Mouse (Mus musculus) cerebral cortex, adult 2 months (tissue): ENCODE measurements around the gene A3galt2.

ENCODE experiments used
- WGBS: fragments of 180-500 bp; shearing (Covaris S2); methylation state at CpG from one replicate; pipeline ENCODE4 v1.1.7; 2018; 5-methylcytosine and 5-hydroxymethylcytosine counted together

Gene A3galt2

GRCm38 (mm10) chr4:128755900-128756299, 736 bp downstream of the A3galt2 start:
- whole genome bisulfite sequencing: 45% methylated on average over 7 of the region's 7 CpGs

GRCm38 (mm10) chr4:128759214-128759613, 4.0 kb downstream of the A3galt2 start:
- 82% methylated on average over 5 of the region's 5 CpGs for WGBS

DNA sequence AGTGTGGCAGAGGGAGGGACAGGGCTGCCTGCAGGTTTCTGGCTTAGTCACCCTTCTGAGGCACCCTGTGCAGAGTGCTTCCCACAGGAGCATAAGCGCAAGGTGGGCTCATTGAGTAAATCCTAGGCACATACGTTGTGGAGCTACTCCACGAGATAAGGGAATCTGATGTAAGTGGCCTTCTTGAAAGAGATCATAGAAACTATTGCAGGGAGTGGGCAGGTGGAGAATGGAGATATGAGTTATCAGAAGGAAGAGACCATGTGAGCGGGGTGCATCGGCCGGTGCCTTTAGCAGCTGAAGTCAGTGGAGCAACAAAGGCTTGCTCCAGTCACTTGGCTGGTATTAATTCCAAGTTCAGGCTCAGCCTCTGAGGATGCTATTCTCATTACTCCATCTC, 4.9 kb downstream of the A3galt2 start:
- 94% methylated on average over 6 of the region's 6 CpGs for WGBS

DNA sequence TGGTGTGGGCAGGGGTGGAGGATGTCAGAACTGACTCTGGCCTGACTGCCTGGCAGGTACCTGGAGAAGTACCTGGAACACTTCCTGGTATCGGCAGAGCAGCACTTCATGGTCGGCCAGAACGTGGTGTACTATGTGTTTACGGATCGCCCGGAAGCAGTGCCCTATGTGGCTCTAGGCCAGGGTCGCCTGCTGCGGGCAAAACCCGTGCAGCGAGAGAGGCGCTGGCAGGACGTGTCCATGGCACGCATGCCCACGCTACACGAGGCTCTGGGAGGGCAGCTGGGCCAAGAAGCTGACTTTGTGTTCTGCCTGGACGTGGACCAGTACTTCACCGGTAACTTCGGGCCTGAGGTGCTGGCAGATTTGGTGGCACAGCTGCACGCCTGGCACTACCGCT, 11.8 kb downstream of the A3galt2 start:
- WGBS: 91% methylated on average over 20 of the region's 20 CpGs

GRCm38 (mm10) chr4:128768120-128768519, 13.0 kb downstream of the A3galt2 start:
- 68% methylated on average over 13 of the region's 13 CpGs for WGBS

DNA sequence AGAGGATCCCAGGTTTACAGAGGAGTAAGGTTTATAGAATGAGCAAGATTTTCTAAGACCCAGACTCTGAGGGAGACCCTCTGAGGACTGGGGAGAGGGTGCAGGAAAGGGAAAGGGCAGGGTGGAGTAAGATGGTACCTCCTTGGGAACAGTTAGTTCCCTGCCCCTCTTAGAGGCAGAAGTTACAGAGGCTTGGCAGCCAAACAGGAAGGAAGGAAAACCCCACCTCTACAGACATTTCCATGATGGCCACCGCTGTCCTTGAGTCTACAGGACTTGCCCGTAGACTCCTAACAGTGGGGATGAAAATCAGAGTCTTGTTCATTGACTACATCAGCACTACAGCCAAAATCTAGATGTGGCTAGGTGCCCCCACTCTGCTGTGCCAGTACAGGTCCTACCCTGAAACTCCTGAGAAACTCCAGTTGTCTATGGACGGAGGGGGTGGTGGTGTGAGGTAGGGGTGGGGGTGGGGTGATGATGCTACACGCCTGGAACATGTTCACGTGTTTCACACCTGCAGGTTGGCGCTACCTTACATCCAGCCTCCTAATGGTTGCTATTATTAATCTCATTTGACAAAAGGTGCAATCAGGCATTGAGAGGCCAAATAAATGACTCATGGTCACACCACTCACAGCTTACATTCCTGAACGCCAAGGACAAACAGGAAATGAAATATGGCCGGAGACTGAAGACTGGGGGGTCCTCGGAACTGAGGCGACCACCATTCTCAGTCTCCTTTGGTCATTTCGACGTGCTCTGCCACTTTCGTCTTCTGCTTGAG, 14.6 kb downstream of the A3galt2 start:
- 76% methylated on average over 13 of the region's 13 CpGs for WGBS

DNA sequence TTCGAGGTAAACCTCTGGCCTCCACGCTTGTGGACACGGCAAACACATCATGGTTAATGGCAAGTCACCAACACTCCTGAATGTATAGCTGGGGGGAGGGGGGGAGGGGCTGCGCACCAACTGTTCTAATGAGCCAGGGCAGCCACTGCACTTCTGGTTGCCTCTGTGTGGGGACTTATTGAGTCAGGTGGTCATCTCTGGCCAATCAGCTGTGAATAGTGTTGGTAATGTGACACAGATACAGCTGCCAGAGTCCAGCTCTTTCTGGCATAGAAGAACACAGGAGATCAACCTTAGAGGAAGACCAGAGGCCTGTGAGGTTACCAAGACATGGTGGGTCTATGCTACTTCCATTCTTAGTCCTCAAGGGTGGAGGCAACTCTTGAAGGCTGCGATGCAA, 15.5 kb downstream of the A3galt2 start:
- WGBS: 85% methylated on average over 5 of the region's 5 CpGs

- 87% methylated on average over 11 of the region's 11 CpGs for WGBS
Observed at GRCm38 (mm10) chr4:128773820-128774219, 18.7 kb downstream of the A3galt2 start.

DNA sequence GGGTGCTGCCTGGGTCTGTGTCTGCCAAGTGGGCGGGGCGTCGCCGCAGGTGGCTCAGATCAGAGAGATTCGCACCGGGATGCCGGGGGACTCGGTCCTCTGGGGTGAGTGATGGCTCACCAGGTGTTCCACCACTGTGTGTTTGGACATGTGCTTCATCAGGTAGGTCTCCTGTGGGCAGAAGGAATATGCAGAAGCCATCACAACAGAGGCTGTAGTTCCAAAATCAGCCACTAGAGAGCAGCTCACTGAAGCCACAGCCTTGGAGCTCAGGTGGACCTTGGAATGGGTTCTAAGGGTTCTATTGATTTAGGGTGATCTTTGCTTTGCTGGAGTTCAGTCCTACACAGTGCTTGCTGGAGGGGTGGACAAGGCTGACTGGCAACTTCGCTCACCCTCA, 19.3 kb downstream of the A3galt2 start:
- WGBS: 92% methylated on average over 9 of the region's 9 CpGs

DNA sequence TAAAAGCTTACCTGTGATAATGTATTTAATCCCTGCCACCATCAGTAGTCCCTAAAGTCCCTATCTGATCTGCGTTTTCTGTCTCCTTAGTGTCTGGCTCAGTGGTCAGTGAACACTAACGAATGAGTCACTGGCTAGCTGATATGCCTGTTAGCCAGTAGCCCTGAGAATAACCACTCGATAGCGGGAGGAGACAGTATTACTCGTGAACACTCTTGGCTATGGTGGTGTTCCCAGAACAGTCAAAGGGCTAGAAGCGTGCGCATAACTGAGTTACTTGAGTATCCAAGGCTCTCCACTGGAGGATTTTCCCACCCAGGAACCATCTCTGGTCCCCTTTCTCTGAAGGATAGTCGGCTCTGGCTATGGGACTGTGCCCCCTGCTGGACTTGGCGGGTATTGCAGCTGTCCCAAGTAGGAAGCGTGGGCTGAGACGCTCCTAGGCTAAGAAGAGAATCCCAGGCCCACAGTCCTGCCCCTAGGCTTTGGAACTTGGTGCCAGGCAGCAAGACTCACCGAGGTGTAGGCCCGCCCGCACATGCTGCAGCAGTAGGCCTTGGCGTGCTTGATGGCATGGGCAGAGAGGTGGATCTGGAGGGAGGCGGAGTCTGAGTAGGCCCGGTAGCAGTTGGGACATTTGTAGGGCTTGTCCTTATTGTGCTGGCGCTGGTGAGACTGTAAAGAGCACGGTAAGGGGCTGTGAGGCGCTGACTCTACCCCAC, 21.6 kb downstream of the A3galt2 start:
- 42% methylated on average over 20 of the region's 20 CpGs for WGBS

GRCm38 (mm10) chr4:128777593-128777992, 22.4 kb downstream of the A3galt2 start:
- 62% methylated on average over 11 of the region's 11 CpGs for WGBS

- 74% methylated on average over 7 of the region's 7 CpGs for WGBS
Observed at GRCm38 (mm10) chr4:128782037-128782436, 26.9 kb downstream of the A3galt2 start.

DNA sequence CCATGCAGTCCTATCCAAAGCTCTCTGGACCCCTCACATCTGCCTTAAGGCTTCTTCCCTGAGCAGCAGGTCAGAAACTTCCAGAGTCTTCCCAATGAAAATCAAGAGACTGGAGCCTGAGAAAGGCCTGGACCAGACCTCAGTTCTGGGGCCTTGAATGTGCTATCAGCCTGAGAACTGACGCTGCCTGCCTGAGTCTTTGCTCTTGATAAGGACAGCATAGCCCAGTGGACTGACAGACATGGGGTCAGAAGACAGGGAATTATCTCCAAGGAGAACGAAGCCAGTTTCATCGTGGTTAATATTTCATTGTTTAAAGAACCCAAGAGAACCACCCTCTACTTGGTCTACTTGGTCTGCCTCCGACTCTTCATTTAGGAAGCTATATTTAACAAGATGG, 27.5 kb downstream of the A3galt2 start:
- WGBS: 56% methylated on average over 4 of the region's 4 CpGs

DNA sequence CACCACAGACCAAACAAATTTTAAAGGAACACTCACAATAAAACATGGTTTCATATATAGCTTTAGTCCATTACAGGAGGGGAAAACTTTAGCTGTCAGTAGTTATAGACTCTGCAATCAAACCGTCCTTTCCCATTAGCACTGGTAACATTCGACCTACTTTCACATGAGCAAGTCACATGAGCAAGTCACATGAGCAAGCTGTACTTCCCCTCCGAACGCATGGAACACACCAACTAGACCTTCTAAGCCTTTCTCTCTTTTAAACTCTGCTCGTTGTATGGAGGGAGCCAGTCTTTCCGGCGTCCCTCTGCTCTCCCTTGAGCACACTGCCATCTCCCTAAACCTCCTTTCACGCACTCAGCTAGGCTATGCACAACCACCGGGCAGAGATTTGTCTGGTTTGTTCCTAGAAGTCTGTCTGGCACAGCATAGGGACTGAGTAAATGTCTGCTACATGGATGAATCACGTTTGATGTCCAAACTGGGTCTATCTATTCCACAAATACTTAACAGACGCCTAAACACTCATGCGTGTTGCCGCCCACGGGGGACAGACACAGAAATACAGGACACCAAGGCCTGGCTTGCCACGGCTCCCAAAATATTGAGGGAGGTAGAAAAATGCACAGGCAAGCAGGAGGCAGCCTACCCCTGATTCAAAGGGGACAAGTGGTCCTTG, 29.9 kb downstream of the A3galt2 start:
- WGBS: 59% methylated on average over 15 of the region's 15 CpGs

DNA sequence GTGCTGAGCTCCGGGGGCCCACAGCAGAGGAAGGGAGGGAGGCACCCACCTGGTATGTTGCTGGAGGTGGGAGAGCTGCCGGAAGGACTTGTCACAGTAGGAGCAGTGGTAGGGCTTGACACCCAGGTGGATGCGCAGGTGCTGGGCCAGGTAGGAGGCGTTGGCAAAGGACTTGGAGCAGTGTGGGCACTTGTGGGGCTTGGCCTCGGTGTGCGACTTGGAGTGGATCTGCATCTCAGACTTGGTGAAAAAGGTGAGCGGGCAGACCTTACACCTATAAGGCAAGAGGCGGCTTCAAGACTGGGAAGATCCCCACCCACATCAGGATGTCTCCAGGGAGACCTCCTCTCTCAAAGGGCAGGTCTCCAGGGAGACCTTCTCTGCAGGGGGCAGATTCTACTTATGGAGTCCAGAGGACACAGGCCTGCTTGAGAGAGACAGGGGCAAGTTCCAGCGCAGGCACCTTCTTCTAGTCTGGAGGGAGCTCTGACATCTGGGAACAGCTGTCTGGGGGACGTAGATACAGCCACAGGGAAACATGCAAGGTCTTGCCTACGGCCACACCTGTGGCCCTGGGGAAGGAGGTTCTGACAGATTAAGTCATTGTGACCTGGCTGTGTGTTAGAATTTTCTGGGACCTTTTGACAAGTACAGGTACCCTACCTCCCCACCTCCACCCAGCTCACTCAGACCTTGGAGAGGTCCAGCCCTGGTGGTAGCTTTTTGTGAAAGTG, 30.9 kb downstream of the A3galt2 start:
- WGBS: 85% methylated on average over 11 of the region's 11 CpGs

GRCm38 (mm10) chr4:128787023-128787939, 32.1 kb downstream of the A3galt2 start:
- WGBS: 60% methylated on average over 24 of the region's 24 CpGs

GRCm38 (mm10) chr4:128788108-128788507, 32.9 kb downstream of the A3galt2 start:
- 60% methylated on average over 4 of the region's 4 CpGs for WGBS

DNA sequence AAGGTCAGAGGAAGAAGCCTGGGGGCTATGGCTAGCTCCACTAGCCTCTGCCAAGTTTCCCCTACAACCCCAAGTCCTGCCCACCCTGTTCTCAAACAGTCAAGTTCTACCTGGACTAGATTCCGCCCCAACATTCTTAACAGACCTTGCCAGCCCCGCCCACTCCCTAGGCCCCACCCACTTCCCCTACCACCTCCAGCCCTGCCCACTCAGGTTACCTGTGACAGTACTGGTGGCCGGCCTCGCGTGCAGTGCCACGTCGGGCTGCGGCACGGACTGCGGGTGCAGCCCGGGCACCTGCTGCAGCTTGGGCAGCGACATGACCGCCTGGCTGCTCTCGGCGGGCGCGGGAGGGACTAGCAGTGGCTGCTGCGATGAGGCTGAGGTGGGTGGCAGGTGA, 34.5 kb downstream of the A3galt2 start:
- WGBS: 58% methylated on average over 18 of the region's 18 CpGs

GRCm38 (mm10) chr4:128793710-128794109, 38.5 kb downstream of the A3galt2 start:
- WGBS: 43% methylated on average over 1 of the region's 1 CpGs

- WGBS: 83% methylated on average over 8 of the region's 8 CpGs
Observed at GRCm38 (mm10) chr4:128794198-128794597, 39.0 kb downstream of the A3galt2 start.

DNA sequence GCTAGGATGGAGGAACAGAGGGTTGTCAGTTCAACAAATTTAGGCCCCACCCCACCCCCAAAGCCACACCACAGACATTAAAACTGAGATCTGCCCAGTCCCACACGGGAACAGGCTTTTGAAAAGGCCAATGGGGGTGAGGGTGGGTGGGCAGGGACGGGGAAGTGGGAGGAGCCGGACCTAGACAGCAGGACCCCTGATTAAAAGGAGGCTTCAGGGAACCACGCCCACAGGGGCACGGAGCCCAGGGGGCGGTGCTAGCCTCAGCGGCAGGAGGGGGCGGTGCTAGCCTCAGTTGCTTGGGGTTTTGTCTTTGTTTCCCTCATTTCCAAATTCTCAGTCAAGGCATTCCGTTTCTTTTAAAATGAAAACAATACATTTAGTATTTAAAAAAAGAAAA, 40.4 kb downstream of the A3galt2 start:
- 26% methylated on average over 9 of the region's 9 CpGs for WGBS
